In genomic region chr2:166509591-166509990, GRCm38 (mm10) we compare ENCODE assay signal across 19 mouse cellular contexts.
A peak's percentile ranks its signal among the peaks of the same experiment; 100 is the strongest.
DNase-seq lines count a peak whose midpoint lies in the region; ATAC-seq lines count a peak whose summit lies in the region.
"Had no signal": no experiment of that assay in that cellular context is flagged by ENCODE, and none has a peak within 500 bp of the region (broad histone marks: within the 10 kb centered on the region; RNA-seq: fewer than 3 reads in every experiment).

No protein-coding gene starts in this region.

- H3K9ac ChIP-seq in kidney, embryonic 15.5 days = no peak overlapping the region
- no peak overlapping the region for H3K9ac ChIP-seq in midbrain, embryonic 15.5 days
- H3K9ac ChIP-seq in limb, embryonic 15.5 days = no peak overlapping the region
- H3K9ac ChIP-seq: forebrain, postnatal 0 days; heart, embryonic 12.5 days; liver, embryonic 12.5 days; neural tube, embryonic 13.5 days had no signal

- peak; percentile 11 for DNase-seq in adrenal gland, postnatal 14 days
- DNase-seq in adrenal gland, postnatal 10 days = no peak
- DNase-seq in kidney, adult 9 months = no peak
- DNase-seq in midbrain, embryonic 10.5 days (ENCODE audit: low spot score) = no peak
- DNase-seq: adrenal gland, postnatal 25 days; cerebellum, adult 9-11 months; forebrain, postnatal 0 days; gastrocnemius, postnatal 14 days; right cerebral cortex, postnatal 4 days; thymus, adult 18-20 months had no signal

- no peaks in the 10 kb centered on the region for H3K36me3 ChIP-seq in kidney, embryonic 15.5 days
- no peaks in the 10 kb centered on the region for H3K36me3 ChIP-seq in midbrain, embryonic 10.5 days
- no peaks in the 10 kb centered on the region for H3K36me3 ChIP-seq in midbrain, embryonic 15.5 days (replicated peaks)
- no peaks in the 10 kb centered on the region for H3K36me3 ChIP-seq in limb, embryonic 15.5 days
- H3K36me3 ChIP-seq: heart, embryonic 12.5 days; liver, embryonic 12.5 days; neural tube, embryonic 13.5 days had no signal

- ATAC-seq in kidney, embryonic 15.5 days (replicated peaks; ENCODE audit: low FRiP score) = no peak
- no peak for ATAC-seq in midbrain, embryonic 15.5 days (replicated peaks)
- no peak for ATAC-seq in limb, embryonic 15.5 days (ENCODE audit: insufficient number of reproducible peaks, low FRiP score, low TSS enrichment, low read depth)
- no peak for ATAC-seq in cerebellum, adult (ENCODE audit: insufficient number of reproducible peaks, low FRiP score, low TSS enrichment)
- ATAC-seq: forebrain, postnatal 0 days; intestine, embryonic 16.5 days; liver, embryonic 12.5 days had no signal

- H3K9me3 ChIP-seq in kidney, embryonic 15.5 days (replicated peaks) = 0 out of 2 replicates have a peak, but pooled peaks cover 2% of the 10 kb centered on the region
- H3K9me3 ChIP-seq in midbrain, embryonic 10.5 days (replicated peaks) = peaks cover 11% of the 10 kb centered on the region; the same call in 1 of the 2 replicates
- H3K9me3 ChIP-seq in midbrain, embryonic 15.5 days = no peaks in the 10 kb centered on the region
- no peaks in the 10 kb centered on the region for H3K9me3 ChIP-seq in limb, embryonic 15.5 days
- H3K9me3 ChIP-seq: neural tube, embryonic 13.5 days had no signal

- H3K27ac ChIP-seq in kidney, embryonic 15.5 days = peak overlapping the region; percentile 14
- 0 out of 2 replicates have a peak overlapping the region, but pooled peaks have one; percentile 23 for H3K27ac ChIP-seq in midbrain, embryonic 10.5 days (replicated peaks)
- no peak overlapping the region for H3K27ac ChIP-seq in midbrain, embryonic 15.5 days
- peak overlapping the region; percentile 35; the same call in 1 of the 2 replicates for H3K27ac ChIP-seq in limb, embryonic 15.5 days
- H3K27ac ChIP-seq: liver, embryonic 12.5 days; neural tube, embryonic 13.5 days had no signal

- no peak overlapping the region for H3K4me3 ChIP-seq in kidney, embryonic 15.5 days (replicated peaks)
- H3K4me3 ChIP-seq in midbrain, embryonic 10.5 days = no peak overlapping the region
- no peak overlapping the region for H3K4me3 ChIP-seq in midbrain, embryonic 15.5 days
- no peak overlapping the region for H3K4me3 ChIP-seq in limb, embryonic 15.5 days
- H3K4me3 ChIP-seq: heart, embryonic 12.5 days; liver, embryonic 12.5 days; neural tube, embryonic 13.5 days had no signal

- H3K27me3 ChIP-seq in kidney, embryonic 15.5 days = no peaks in the 10 kb centered on the region
- peaks cover 29% of the 10 kb centered on the region for H3K27me3 ChIP-seq in midbrain, embryonic 10.5 days (ENCODE audit: low read depth, poor library complexity, severe bottlenecking)
- H3K27me3 ChIP-seq in midbrain, embryonic 15.5 days (replicated peaks) = no peaks in the 10 kb centered on the region
- no peaks in the 10 kb centered on the region for H3K27me3 ChIP-seq in limb, embryonic 15.5 days
- H3K27me3 ChIP-seq: CH12.LX; heart, embryonic 12.5 days; liver, embryonic 12.5 days had no signal

- H3K4me2 ChIP-seq in kidney, embryonic 15.5 days = no peak overlapping the region
- H3K4me2 ChIP-seq in midbrain, embryonic 15.5 days = no peak overlapping the region
- H3K4me2 ChIP-seq in limb, embryonic 15.5 days = no peak overlapping the region
- H3K4me2 ChIP-seq: heart, embryonic 12.5 days; liver, embryonic 12.5 days; neural tube, embryonic 13.5 days had no signal

- peaks cover 27% of the 10 kb centered on the region for H3K4me1 ChIP-seq in kidney, embryonic 15.5 days
- H3K4me1 ChIP-seq in midbrain, embryonic 10.5 days = peaks cover 32% of the 10 kb centered on the region
- H3K4me1 ChIP-seq in midbrain, embryonic 15.5 days = no peaks in the 10 kb centered on the region
- H3K4me1 ChIP-seq in limb, embryonic 15.5 days = peaks cover 28% of the 10 kb centered on the region
- H3K4me1 ChIP-seq: liver, embryonic 12.5 days had no signal

- 65% methylated on average over 10 of the region's 10 CpGs for whole genome bisulfite sequencing in kidney, embryonic 15.5 days
- WGBS in midbrain, embryonic 10.5 days = 84% methylated on average over 10 of the region's 10 CpGs
- WGBS in midbrain, embryonic 15.5 days = 85% methylated on average over 10 of the region's 10 CpGs
- 65% methylated on average over 10 of the region's 10 CpGs for WGBS in limb, embryonic 15.5 days
